Mouse (Mus musculus) stomach, embryonic 15.5 days (tissue): Measurements from ENCODE around the gene Grem2. TPM values are rescaled to one million over a fixed set of nuclear protein-coding genes. Genes with fewer than 3 reads are reported as not detected.

Source experiments
- ATAC-seq: fragments of 200-750 bp; cut with Nextera tagmentation; 2 replicates; pipeline ENCODE4 v1.8.0; 2017; ENCODE audit warnings: low read depth, moderate number of reproducible peaks, moderate TSS enrichment; ENCODE audit not compliant: insufficient read depth, low FRiP score
- H3K27ac ChIP-seq: fragments of 300-500 bp; sonication (generic); 2 replicates; pipeline ENCODE4 v1.5.1; 2015; ENCODE audit warnings: mild to moderate bottlenecking, inconsistent platforms
- H3K27me3 ChIP-seq: fragments of 300-500 bp; sonication (generic); replicated peaks from 2 replicates; pipeline ENCODE4 v1.6.1; 2015; ENCODE audit warnings: inconsistent platforms
- H3K36me3 ChIP-seq: fragments of 300-500 bp; sonication (generic); 2 replicates; pipeline ENCODE4 v1.6.1; 2015; ENCODE audit warnings: inconsistent platforms
- H3K4me1 ChIP-seq: fragments of 300-500 bp; sonication (generic); 2 replicates; pipeline ENCODE4 v1.6.1; 2015; ENCODE audit warnings: inconsistent platforms
- H3K4me2 ChIP-seq: fragments of 300-500 bp; sonication (generic); 2 replicates; pipeline ENCODE4 v1.6.1; 2015; ENCODE audit warnings: mild to moderate bottlenecking, inconsistent platforms
- H3K4me3 ChIP-seq: fragments of 300-500 bp; sonication (generic); replicated peaks from 2 replicates; pipeline ENCODE4 v1.5.1; 2015; ENCODE audit warnings: inconsistent platforms
- H3K9ac ChIP-seq: fragments of 300-500 bp; sonication (generic); 2 replicates; pipeline ENCODE4 v1.6.1; 2015; ENCODE audit warnings: inconsistent platforms
- H3K9me3 ChIP-seq: fragments of 300-500 bp; sonication (generic); 2 replicates; pipeline ENCODE4 v1.6.1; 2016; ENCODE audit warnings: inconsistent platforms
- WGBS: fragments of 180-500 bp; shearing (Covaris S2); methylation state at CpG from one replicate; pipeline ENCODE4 v1.1.7; 2015; 5-methylcytosine and 5-hydroxymethylcytosine counted together
- polyA plus RNA-seq: library from polyadenylated mRNA; unstranded; fragments of >200 nt; fragmentation: Nextera tagmentation; extraction: Ambion mirVana; gene quantifications from 2 replicates; pipeline ENCODE4 v1.2.1, GENCODE M21; 2015

Grem2 gene
- polyA plus RNA-seq, result 3.2 and 3.5 TPM in 2 replicates

DNA sequence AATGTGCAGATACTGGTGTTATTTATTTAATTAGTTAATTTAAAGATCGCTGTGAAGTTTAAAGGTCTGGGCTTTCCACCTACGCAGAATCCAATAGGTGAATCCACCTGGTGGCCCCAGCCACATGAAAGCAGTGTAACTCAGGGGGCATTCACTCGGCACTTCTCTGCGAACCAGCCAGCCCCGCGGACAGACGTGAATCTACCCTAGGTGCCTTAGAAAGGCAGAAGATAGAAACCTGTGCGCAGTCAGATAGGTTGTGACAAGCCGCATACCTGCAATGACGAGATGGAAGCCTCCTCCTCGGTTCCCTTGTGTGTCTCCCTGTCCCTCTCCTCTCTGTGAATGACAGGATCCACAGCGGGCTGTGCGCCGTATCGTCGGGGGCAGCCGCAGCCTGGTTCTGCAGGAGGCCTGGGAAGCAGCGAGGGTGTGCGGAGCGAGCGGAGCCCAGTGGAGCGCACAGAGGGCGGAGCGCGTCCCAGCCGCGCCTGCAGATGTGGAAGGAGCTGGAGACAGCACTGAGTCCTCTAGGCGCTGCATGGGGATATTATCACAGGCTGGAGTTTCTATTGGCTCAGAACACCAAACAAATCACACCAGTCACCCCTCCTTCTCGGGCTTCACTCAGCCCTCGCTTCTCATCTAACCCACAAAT, at the start of gene Grem2:
Gene Grem2 (minus strand): TSS at position 522 of the 658 bp plus-strand sequence.
- 4% methylated on average over 30 of the region's 30 CpGs for WGBS
- Histone ChIP-seq H3K4me1 (peaks cover 4% of the 10 kb centered on the region; the same call in 1 of the 2 replicates), H3K9me3 (no peaks in the 10 kb centered on the region), H3K27ac (no peak within 1 kb of the TSS), H3K9ac (0 out of 2 replicates have a peak within 1 kb of the TSS, but pooled peaks have one; percentile 2), H3K4me2 (peak within 1 kb of the TSS; percentile 68), H3K4me3 (peak within 1 kb of the TSS; percentile 44), H3K27me3 (peaks cover 3% of the 10 kb centered on the region; the same call in 1 of the 2 replicates), H3K36me3 (no peaks in the 10 kb centered on the region)
- peak; percentile 94 for ATAC-seq

DNA sequence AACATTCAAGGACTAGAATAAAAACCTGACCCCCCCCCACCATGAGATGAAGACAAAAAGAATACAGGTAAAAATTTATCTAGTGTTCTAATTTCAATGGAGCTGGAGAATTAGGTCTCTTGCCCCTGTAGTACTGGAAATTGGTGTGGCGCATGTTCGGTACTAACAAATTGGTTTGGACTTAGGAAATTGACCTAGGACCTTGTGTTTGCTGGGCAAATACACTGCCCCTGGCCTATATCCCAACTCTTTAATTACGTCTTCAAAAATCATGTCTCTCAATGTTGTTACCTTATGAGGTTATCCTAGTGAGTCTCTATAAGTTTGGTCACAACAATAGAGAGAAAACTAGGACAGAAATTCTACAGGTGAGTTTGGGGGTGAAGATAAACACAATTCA, 38.2 kb upstream of the Grem2 start:
- no peaks in the 10 kb centered on the region for H3K9me3 ChIP-seq
- no peak overlapping the region for H3K27ac ChIP-seq
- no peaks in the 10 kb centered on the region for H3K27me3 ChIP-seq
- WGBS, result 86% methylated on average over 3 of the region's 3 CpGs
- no peak for ATAC-seq
- no peak overlapping the region for H3K4me3 ChIP-seq
- no peak overlapping the region for H3K9ac ChIP-seq
- H3K4me2 ChIP-seq, result no peak overlapping the region
- H3K4me1 ChIP-seq, result no peaks in the 10 kb centered on the region
- no peaks in the 10 kb centered on the region for H3K36me3 ChIP-seq

- 55% methylated on average over 3 of the region's 3 CpGs for WGBS
- ATAC-seq, result no peak
Observed at GRCm38 (mm10) chr1:174931003-174931619, 9.5 kb upstream of the Grem2 start.

GRCm38 (mm10) chr1:174929459-174930181, 8.0 kb upstream of the Grem2 start:
- WGBS, result 81% methylated on average over 7 of the region's 7 CpGs
- no peak for ATAC-seq
- Histone ChIP-seq H3K27me3 (no peaks in the 10 kb centered on the region), H3K36me3 (no peaks in the 10 kb centered on the region), H3K4me2 (no peak overlapping the region), H3K4me1 (no peaks in the 10 kb centered on the region), H3K27ac (no peak overlapping the region), H3K9me3 (no peaks in the 10 kb centered on the region), H3K4me3 (no peak overlapping the region), H3K9ac (no peak overlapping the region)

More at GRCm38 (mm10) chr1:174931003-174931619, 9.5 kb upstream of the Grem2 start:
- Histone ChIP-seq H3K27me3 (no peaks in the 10 kb centered on the region), H3K4me2 (no peak overlapping the region), H3K36me3 (no peaks in the 10 kb centered on the region), H3K4me3 (no peak overlapping the region), H3K27ac (no peak overlapping the region), H3K9me3 (no peaks in the 10 kb centered on the region), H3K4me1 (no peaks in the 10 kb centered on the region), H3K9ac (no peak overlapping the region)

DNA sequence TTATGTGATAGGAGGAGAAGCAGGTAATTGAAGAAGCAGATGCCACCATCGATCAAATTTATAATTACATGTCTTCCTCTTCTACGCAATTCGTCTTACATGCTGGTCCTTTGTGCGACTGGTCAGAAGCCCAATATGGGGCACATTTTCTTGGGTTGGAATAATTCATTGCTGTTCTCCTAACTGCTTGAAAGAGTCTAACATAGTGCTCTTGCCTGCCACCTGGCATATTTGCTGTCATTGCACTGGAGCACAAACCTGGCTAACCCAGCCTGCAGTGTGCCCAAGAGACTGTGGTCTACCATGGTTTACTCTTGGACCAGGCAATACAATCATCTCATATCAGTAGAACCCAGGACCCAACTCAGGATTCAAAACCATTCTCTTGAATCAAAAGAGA, 2.7 kb downstream of the Grem2 start:
- ATAC-seq, result no peak
- peaks cover 3% of the 10 kb centered on the region; the same call in 1 of the 2 replicates for H3K27me3 ChIP-seq
- WGBS, result 90% methylated on average over 4 of the region's 4 CpGs
- no peak overlapping the region for H3K4me2 ChIP-seq
- no peak overlapping the region for H3K9ac ChIP-seq
- peaks cover 4% of the 10 kb centered on the region; the same call in 1 of the 2 replicates for H3K4me1 ChIP-seq
- no peaks in the 10 kb centered on the region for H3K9me3 ChIP-seq
- no peak overlapping the region for H3K4me3 ChIP-seq
- H3K27ac ChIP-seq, result no peak overlapping the region
- no peaks in the 10 kb centered on the region for H3K36me3 ChIP-seq

DNA sequence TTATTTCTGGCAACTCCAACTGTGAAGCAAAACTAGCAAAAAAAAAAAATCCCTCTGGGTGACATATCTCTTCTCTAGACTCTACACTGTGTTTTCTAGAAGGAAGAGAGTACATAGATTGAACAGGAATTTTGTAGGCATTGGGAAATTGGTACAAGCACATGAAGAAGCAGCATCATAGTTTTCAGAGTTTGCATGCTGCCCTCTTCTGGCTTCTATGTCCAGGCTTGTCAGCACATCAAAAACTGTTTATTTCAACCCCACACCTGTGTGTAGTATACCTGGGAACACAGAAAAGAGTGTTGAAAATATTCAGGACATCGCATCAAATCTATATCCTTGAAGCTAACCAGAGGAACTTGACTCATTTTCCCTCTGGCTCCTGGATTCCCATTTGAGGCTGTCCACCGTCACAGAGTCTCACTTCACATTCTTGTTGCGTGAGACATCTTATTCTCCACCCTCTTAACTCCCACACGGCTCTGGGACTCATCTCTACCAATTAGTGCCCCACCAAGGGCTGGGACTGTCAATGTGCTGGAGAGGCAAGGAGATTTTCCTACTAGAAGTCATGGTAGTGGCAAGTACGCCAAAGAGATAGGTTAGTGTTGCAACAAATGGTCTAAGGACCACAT, 3.3 kb downstream of the Grem2 start:
- 81% methylated on average over 5 of the region's 5 CpGs for WGBS
- Histone ChIP-seq H3K4me1 (peaks cover 4% of the 10 kb centered on the region; the same call in 1 of the 2 replicates), H3K4me2 (no peak overlapping the region), H3K4me3 (no peak overlapping the region), H3K27ac (no peak overlapping the region), H3K36me3 (no peaks in the 10 kb centered on the region), H3K9me3 (no peaks in the 10 kb centered on the region), H3K27me3 (peaks cover 3% of the 10 kb centered on the region; the same call in 1 of the 2 replicates), H3K9ac (no peak overlapping the region)
- no peak for ATAC-seq

- Histone ChIP-seq H3K36me3 (no peaks in the 10 kb centered on the region), H3K9me3 (no peaks in the 10 kb centered on the region), H3K27ac (no peak overlapping the region), H3K9ac (no peak overlapping the region), H3K27me3 (no peaks in the 10 kb centered on the region), H3K4me3 (no peak overlapping the region), H3K4me2 (no peak overlapping the region), H3K4me1 (no peaks in the 10 kb centered on the region)
- no peak for ATAC-seq
- WGBS, result 82% methylated on average over 3 of the region's 3 CpGs
Observed at GRCm38 (mm10) chr1:174909834-174910233, 11.8 kb downstream of the Grem2 start.

DNA sequence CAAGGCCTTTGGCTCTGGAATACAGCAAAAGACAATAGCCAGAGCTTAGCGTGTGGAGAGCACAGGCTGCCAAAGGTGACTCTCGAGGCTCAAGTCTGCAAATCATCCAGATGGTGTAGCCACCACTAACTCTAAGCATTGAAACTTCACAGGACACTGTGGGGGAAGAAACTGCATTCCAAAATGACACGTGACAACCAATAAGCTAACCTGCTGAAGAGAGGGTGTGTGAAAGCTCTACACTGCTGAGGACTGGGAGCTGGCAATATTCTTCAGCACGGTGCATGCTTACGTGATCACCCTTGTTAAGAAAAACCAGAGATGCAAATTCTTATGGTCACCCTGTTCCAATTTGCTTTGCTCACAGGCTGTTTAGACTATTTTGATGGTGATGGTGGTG, 13.4 kb downstream of the Grem2 start:
- Histone ChIP-seq H3K4me3 (no peak overlapping the region), H3K4me1 (no peaks in the 10 kb centered on the region), H3K9ac (no peak overlapping the region), H3K4me2 (no peak overlapping the region), H3K36me3 (no peaks in the 10 kb centered on the region), H3K9me3 (no peaks in the 10 kb centered on the region), H3K27ac (no peak overlapping the region), H3K27me3 (no peaks in the 10 kb centered on the region)
- ATAC-seq, result no peak
- WGBS, result 79% methylated on average over 5 of the region's 5 CpGs

DNA sequence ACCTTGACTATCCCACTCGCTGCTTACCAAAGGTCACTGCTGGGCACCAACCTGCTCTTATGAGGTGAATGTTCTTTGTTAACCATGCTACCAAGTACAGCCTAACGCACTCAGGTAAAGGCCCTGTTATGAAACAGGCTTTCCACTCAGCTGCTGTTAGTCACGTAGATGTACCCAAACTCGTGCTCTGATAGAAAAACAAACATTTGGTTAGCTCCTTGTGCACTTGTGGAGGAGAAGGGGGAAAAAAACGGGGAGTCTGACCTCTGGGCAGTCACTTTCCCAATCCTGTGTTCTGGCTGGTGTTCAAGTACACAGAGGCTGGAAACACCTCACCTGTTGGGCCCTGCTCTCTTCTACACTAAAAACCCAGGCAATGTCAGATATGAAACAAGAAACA, 14.0 kb downstream of the Grem2 start:
- Histone ChIP-seq H3K36me3 (no peaks in the 10 kb centered on the region), H3K4me2 (no peak overlapping the region), H3K27me3 (no peaks in the 10 kb centered on the region), H3K27ac (no peak overlapping the region), H3K4me1 (no peaks in the 10 kb centered on the region), H3K4me3 (no peak overlapping the region), H3K9me3 (no peaks in the 10 kb centered on the region), H3K9ac (no peak overlapping the region)
- 58% methylated on average over 5 of the region's 5 CpGs for WGBS
- peak; percentile 68; the same call in 1 of the 2 replicates for ATAC-seq

DNA sequence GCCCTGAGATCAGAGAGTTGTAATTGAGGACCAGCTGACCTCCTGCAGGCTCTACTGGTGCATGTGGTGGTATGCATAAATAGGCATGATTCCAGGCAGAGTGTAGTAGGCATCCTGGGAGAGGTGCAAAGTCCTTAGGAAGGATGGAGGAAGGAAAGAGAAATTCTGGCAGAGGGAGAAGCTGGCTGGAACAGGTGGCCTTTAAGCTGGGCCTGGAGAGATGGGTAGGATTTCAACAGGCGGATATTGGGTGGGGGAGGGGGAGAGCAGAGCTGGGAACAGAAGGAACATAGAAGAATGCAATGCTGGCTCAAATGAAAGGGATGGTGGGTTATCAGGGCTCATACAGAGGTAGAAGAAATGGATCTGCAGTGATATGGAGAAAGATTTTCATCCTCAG, 18.9 kb downstream of the Grem2 start:
- no peaks in the 10 kb centered on the region for H3K9me3 ChIP-seq
- H3K27ac ChIP-seq, result no peak overlapping the region
- no peak overlapping the region for H3K9ac ChIP-seq
- WGBS, result 62% methylated on average over 1 of the region's 1 CpGs
- no peaks in the 10 kb centered on the region for H3K36me3 ChIP-seq
- H3K4me2 ChIP-seq, result no peak overlapping the region
- no peak overlapping the region for H3K4me3 ChIP-seq
- ATAC-seq, result no peak
- H3K27me3 ChIP-seq, result no peaks in the 10 kb centered on the region
- no peaks in the 10 kb centered on the region for H3K4me1 ChIP-seq

- Histone ChIP-seq H3K9ac (no peak overlapping the region), H3K36me3 (no peaks in the 10 kb centered on the region), H3K27me3 (no peaks in the 10 kb centered on the region), H3K4me1 (no peaks in the 10 kb centered on the region), H3K27ac (no peak overlapping the region), H3K4me3 (no peak overlapping the region), H3K9me3 (no peaks in the 10 kb centered on the region), H3K4me2 (no peak overlapping the region)
- 87% methylated on average over 7 of the region's 7 CpGs for WGBS
- no peak for ATAC-seq
Observed at GRCm38 (mm10) chr1:174892471-174892870, 29.1 kb downstream of the Grem2 start.
